Mouse (Mus musculus) embryonic fibroblast, embryonic 13.5 days (primary cell): Measurements from ENCODE around the gene Erc2.

Experiments
- CTCF ChIP-seq: IDR thresholded peaks from 2 replicates; pipeline ENCODE4 v1.5.1; 2011; ENCODE audit warnings: mild to moderate bottlenecking, control low read depth, low read length, moderate library complexity, borderline replicate concordance; ENCODE audit not compliant: insufficient read depth
- POLR2A ChIP-seq: IDR thresholded peaks from 2 replicates; pipeline ENCODE4 v1.6.1; 2011; ENCODE audit warnings: low read depth, mild to moderate bottlenecking, control low read depth, low read length, moderate library complexity

- no peak for TF ChIP-seq CTCF
- TF ChIP-seq POLR2A: no peak
Observed at GRCm38 (mm10) chr14:28164642-28165408, 542.6 kb downstream of the Erc2 start.
